Mouse (Mus musculus): ENCODE measurements around the gene Anapc16. TPM values are rescaled to one million over a fixed set of nuclear protein-coding genes. Genes with fewer than 3 reads are reported as not detected.
A peak's percentile ranks its signal among the peaks of the same experiment; 100 is the strongest.

Gene Anapc16
- polyA plus RNA-seq, 1 experiment, result 62.1 TPM

DNA sequence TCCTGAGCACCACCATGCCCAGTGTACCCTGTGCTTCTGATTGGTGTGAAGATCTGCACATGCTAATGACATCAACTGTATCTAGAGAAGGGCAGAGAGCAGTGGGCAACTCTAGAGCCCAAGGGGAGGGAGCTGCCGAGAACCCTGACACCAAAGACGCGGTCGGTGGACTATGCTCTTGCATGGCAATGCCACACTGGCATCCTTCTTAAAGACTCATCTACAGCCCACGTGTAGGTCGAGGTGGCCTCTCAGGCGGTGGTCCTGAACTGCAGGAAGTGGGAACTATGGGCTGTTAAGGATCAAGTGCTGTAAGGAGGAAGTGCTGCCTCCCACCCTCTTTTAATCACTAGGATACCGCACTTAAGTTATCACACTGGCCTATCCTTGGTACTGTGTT is 10.9 kb downstream of the Anapc16 start:
- WGBS, result 89% methylated on average over 8 of the region's 8 CpGs

DNA sequence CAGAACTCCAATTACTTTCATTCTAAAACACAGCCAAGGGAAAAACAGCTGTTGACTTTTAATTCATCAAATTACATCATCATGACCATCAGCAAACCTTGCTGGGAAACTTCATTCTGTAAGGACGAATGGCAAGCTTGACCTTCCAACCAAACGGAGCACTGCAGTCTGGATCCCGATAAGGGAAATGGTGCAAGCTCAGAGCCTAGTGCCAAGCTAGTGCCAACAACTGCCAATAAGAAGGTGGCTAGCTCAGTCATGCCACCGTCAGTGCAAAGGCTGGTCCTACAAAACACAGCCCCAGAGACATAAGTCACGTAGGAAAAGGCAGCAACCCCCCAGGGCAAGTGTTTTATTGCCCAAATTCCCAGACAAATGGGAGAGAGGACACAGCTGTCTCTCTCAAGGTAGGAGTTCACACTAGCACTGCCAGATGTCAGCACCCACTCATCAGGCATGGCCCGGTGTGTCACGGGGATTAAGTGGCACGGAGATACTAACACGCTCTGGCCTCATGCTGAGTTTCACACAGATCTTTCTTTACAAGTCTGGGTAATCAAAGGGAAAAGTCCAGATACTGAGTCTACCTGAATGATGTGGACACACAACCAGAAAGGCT is 11.6 kb downstream of the Anapc16 start:
- Histone ChIP-seq H3K27me3 (ENCODE audit: control insufficient read depth, insufficient read depth, low read length) (no peaks in the 10 kb centered on the region), H3K4me3 (ENCODE audit: extremely low read depth, insufficient read depth, insufficient read length) (no peak overlapping the region), H3K4me1 (ENCODE audit: control insufficient read depth, insufficient read depth, insufficient read length) (no peaks in the 10 kb centered on the region), H3K36me3 (ENCODE audit: control insufficient read depth, insufficient read depth, low read length) (peaks cover 41% of the 10 kb centered on the region), H3K27ac (ENCODE audit: insufficient read depth, low read length) (no peak overlapping the region)
- 95% methylated on average over 9 of the region's 9 CpGs for WGBS
- TF ChIP-seq CTCF (IDR thresholded peaks at IDR 0.05; ENCODE audit: extremely low read depth, insufficient read depth, insufficient read length, insufficient replicate concordance) (no peak), POLR2A (IDR thresholded peaks at IDR 0.05; ENCODE audit: low read depth, low read length) (no peak)
- DNase-seq (ENCODE audit: low read depth in 1 of 2, low spot score in 2 of 2), result no peak

More for the DNA sequence above, 10.9 kb downstream of the Anapc16 start:
- Histone ChIP-seq H3K4me1 (ENCODE audit: control insufficient read depth, insufficient read depth, insufficient read length) (no peaks in the 10 kb centered on the region), H3K4me3 (ENCODE audit: extremely low read depth, insufficient read depth, insufficient read length) (no peak overlapping the region), H3K36me3 (ENCODE audit: control insufficient read depth, insufficient read depth, low read length) (peaks cover 38% of the 10 kb centered on the region), H3K27ac (ENCODE audit: insufficient read depth, low read length) (no peak overlapping the region), H3K27me3 (ENCODE audit: control insufficient read depth, insufficient read depth, low read length) (no peaks in the 10 kb centered on the region)
- TF ChIP-seq POLR2A (IDR thresholded peaks at IDR 0.05; ENCODE audit: low read depth, low read length), result no peak
- no peak for TF ChIP-seq CTCF (IDR thresholded peaks at IDR 0.05; ENCODE audit: extremely low read depth, insufficient read depth, insufficient read length, insufficient replicate concordance)
- DNase-seq (ENCODE audit: low read depth in 1 of 2, low spot score in 2 of 2), result no peak

DNA sequence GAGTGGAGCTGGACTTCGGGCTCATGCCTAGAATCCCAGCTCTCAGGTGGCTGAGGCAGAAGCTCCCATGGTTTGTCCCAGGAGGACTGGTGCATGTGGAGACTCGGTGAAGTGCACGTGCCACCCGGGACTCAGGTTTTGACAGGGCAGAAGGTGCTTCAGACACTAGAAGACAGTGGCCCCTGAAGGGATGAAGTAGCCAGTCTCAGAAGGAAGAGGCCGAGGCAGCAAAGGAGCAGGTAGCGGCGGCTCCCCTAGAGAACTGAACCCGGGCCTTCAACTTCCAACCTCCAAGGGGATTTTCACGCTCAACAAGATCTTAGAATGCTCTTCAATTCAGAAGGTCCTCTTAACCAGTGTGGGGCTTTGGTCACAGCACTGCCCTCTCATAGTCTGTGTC is 12.5 kb downstream of the Anapc16 start:
- Histone ChIP-seq H3K36me3 (ENCODE audit: control insufficient read depth, insufficient read depth, low read length) (peaks cover 39% of the 10 kb centered on the region), H3K27ac (ENCODE audit: insufficient read depth, low read length) (no peak overlapping the region)
- 96% methylated on average over 9 of the region's 9 CpGs for WGBS

DNA sequence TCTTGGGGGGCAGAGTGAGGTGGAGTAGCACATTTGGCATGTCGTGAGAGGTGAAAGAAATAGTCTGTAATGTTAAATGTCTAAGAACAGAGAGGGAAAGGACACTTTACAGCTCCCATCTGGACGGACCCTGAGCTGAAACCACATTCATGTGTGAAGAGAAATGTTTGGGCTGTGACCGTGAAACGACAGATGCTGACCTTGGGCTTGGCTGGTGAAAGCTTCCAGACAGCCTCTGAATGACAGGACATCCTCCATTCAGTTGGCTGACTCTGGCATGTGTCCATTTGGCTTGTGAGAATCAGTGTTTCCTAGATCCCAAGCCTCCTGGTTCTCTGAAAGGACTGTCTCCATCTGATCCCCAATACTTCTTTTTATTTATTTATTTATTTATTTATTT is 14.9 kb downstream of the Anapc16 start:
- DNase-seq (ENCODE audit: low read depth in 1 of 2, low spot score in 2 of 2), result no peak
- Histone ChIP-seq H3K4me1 (ENCODE audit: control insufficient read depth, insufficient read depth, insufficient read length) (no peaks in the 10 kb centered on the region), H3K4me3 (ENCODE audit: extremely low read depth, insufficient read depth, insufficient read length) (no peak overlapping the region), H3K36me3 (ENCODE audit: control insufficient read depth, insufficient read depth, low read length) (peaks cover 33% of the 10 kb centered on the region), H3K27me3 (ENCODE audit: control insufficient read depth, insufficient read depth, low read length) (no peaks in the 10 kb centered on the region), H3K27ac (ENCODE audit: insufficient read depth, low read length) (no peak overlapping the region)
- 94% methylated on average over 4 of the region's 4 CpGs for WGBS
- no peak for TF ChIP-seq CTCF (IDR thresholded peaks at IDR 0.05; ENCODE audit: extremely low read depth, insufficient read depth, insufficient read length, insufficient replicate concordance)

More for the DNA sequence above, 12.5 kb downstream of the Anapc16 start:
- DNase-seq (ENCODE audit: low read depth in 1 of 2, low spot score in 2 of 2), result no peak
- Histone ChIP-seq H3K27me3 (ENCODE audit: control insufficient read depth, insufficient read depth, low read length) (no peaks in the 10 kb centered on the region), H3K4me3 (ENCODE audit: extremely low read depth, insufficient read depth, insufficient read length) (no peak overlapping the region), H3K4me1 (ENCODE audit: control insufficient read depth, insufficient read depth, insufficient read length) (no peaks in the 10 kb centered on the region)
- TF ChIP-seq POLR2A (IDR thresholded peaks at IDR 0.05; ENCODE audit: low read depth, low read length) (no peak), CTCF (IDR thresholded peaks at IDR 0.05; ENCODE audit: extremely low read depth, insufficient read depth, insufficient read length, insufficient replicate concordance) (no peak)

DNA sequence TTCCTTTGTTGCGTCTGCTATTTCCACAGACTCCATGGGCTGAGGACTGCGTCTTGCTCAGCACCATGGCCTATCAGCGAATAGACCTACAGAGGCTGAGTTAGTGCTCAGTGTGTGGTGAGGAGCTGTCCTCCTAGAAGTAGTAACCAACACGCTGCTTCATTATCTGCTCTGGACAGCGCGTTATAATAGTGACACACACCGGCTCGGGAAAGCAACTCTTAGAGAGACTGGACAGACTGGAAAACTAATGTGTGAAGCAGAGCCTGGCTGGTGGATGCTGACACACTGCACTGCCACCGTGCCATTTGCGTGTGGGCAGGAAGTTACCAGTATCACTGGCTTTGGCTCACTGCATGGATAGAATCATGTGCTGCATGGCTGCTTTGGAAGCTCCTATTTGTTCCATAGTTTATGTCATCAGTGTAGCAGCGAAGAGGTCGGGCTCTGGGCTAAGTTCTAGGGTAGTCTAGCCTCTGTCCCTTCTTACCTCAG is 20.5 kb downstream of the Anapc16 start:
- Histone ChIP-seq H3K36me3 (ENCODE audit: control insufficient read depth, insufficient read depth, low read length) (peaks cover 9% of the 10 kb centered on the region; the same call in 1 of the 2 replicates), H3K27ac (ENCODE audit: insufficient read depth, low read length) (peak overlapping the region; percentile 95), H3K4me1 (ENCODE audit: control insufficient read depth, insufficient read depth, insufficient read length) (peaks cover 42% of the 10 kb centered on the region; the same call in 1 of the 2 replicates), H3K4me3 (ENCODE audit: extremely low read depth, insufficient read depth, insufficient read length) (no peak overlapping the region), H3K27me3 (ENCODE audit: control insufficient read depth, insufficient read depth, low read length) (no peaks in the 10 kb centered on the region)
- 78% methylated on average over 12 of the region's 12 CpGs for WGBS
- DNase-seq (ENCODE audit: low read depth in 1 of 2, low spot score in 2 of 2), result no peak
- no peak for TF ChIP-seq POLR2A (IDR thresholded peaks at IDR 0.05; ENCODE audit: low read depth, low read length)
- TF ChIP-seq CTCF (IDR thresholded peaks at IDR 0.05; ENCODE audit: extremely low read depth, insufficient read depth, insufficient read length, insufficient replicate concordance), result no peak

DNA sequence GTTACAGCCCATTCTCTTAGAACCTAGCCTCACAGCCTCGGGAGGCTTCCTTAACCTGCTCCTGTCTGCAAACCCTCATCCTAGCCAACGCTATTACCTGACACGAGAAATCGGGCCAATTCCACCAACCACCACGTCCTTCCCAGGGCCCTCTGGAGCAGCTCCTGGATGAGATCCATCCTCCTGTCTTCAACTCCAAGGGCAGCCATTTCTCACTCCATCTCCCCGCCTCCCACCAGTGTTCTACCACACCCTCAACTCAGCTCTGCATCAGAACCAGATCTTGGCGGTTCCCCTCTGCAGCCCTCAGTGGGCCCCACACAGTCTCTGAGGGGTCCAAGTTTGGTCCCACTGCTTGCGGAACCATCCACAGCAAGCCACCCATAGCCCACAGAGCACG is 21.1 kb downstream of the Anapc16 start:
- DNase-seq (ENCODE audit: low read depth in 1 of 2, low spot score in 2 of 2), result no peak
- H3K36me3 ChIP-seq (ENCODE audit: control insufficient read depth, insufficient read depth, low read length), result peaks cover 5% of the 10 kb centered on the region; the same call in 1 of the 2 replicates
- TF ChIP-seq POLR2A (IDR thresholded peaks at IDR 0.05; ENCODE audit: low read depth, low read length) (no peak), CTCF (IDR thresholded peaks at IDR 0.05; ENCODE audit: extremely low read depth, insufficient read depth, insufficient read length, insufficient replicate concordance) (no peak)
- H3K4me1 ChIP-seq (ENCODE audit: control insufficient read depth, insufficient read depth, insufficient read length), result peaks cover 45% of the 10 kb centered on the region; the same call in 1 of the 2 replicates
- 79% methylated on average over 9 of the region's 9 CpGs for WGBS
- no peaks in the 10 kb centered on the region for H3K27me3 ChIP-seq (ENCODE audit: control insufficient read depth, insufficient read depth, low read length)
- no peak overlapping the region for H3K4me3 ChIP-seq (ENCODE audit: extremely low read depth, insufficient read depth, insufficient read length)
- peak overlapping the region; percentile 95 for H3K27ac ChIP-seq (ENCODE audit: insufficient read depth, low read length)

DNA sequence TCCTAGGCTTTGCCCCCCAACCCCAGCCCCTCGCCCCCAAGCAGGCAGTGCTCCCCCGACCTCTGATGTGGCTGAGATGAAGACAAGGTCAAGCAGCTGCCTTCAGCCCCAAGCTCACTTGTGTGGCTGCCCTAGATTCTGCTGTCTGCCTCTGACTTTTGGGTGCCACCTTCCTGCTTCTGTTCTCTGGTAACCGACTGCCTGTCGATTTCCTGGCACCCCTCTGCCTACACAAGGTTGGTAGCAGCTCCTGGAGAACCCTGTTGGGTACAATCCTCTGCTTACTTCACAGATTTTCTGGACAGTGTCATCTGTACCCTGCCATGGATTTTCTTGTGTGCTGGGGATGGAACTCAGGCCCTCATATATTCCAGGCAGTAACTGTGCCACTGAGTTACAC is 21.6 kb downstream of the Anapc16 start:
- Histone ChIP-seq H3K4me3 (ENCODE audit: extremely low read depth, insufficient read depth, insufficient read length) (no peak overlapping the region), H3K36me3 (ENCODE audit: control insufficient read depth, insufficient read depth, low read length) (peaks cover 3% of the 10 kb centered on the region; the same call in 1 of the 2 replicates), H3K27me3 (ENCODE audit: control insufficient read depth, insufficient read depth, low read length) (no peaks in the 10 kb centered on the region), H3K4me1 (ENCODE audit: control insufficient read depth, insufficient read depth, insufficient read length) (peaks cover 49% of the 10 kb centered on the region; the same call in 1 of the 2 replicates), H3K27ac (ENCODE audit: insufficient read depth, low read length) (peak overlapping the region; percentile 95)
- peak in 1 of 2 experiments; percentile 29 for DNase-seq (ENCODE audit: low read depth in 1 of 2, low spot score in 2 of 2)
- no peak for TF ChIP-seq CTCF (IDR thresholded peaks at IDR 0.05; ENCODE audit: extremely low read depth, insufficient read depth, insufficient read length, insufficient replicate concordance)
- TF ChIP-seq POLR2A (IDR thresholded peaks at IDR 0.05; ENCODE audit: low read depth, low read length), result no peak; the same call in 1 of the 2 replicates
- 17% methylated on average over 4 of the region's 4 CpGs for WGBS
